Mouse (Mus musculus): ENCODE measurements at regions not wholly inside any gene's neighbourhood (a gene's known extent, or its start where the extent isn't known, plus 50 kb on each side); places are given as distances from the start of the nearest gene placed in this dataset.

GRCm38 (mm10) chr5:77826063-77826462 lies 418.2 kb upstream of the Igfbp7 start:
- H3K4me3 ChIP-seq (ENCODE audit: low read depth, low read length): no peak overlapping the region
- no peak for TF ChIP-seq CTCF (IDR thresholded peaks at IDR 0.05; ENCODE audit: low read depth)
- no peak overlapping the region for H3K27ac ChIP-seq (ENCODE audit: low read depth, low read length)
- 83% methylated on average over 4 of the region's 4 CpGs for WGBS
- H3K36me3 ChIP-seq (ENCODE audit: insufficient read depth): no peaks in the 10 kb centered on the region
- no peak overlapping the region for H3K4me2 ChIP-seq (ENCODE audit: low read depth)
- no peaks in the 10 kb centered on the region for H3K9me3 ChIP-seq (ENCODE audit: low read length)
- no peaks in the 10 kb centered on the region for H3K4me1 ChIP-seq (ENCODE audit: insufficient read depth)
- no peak for DNase-seq
- H3K27me3 ChIP-seq (ENCODE audit: insufficient read depth, low read length): no peaks in the 10 kb centered on the region
- H3K9ac ChIP-seq: no peak overlapping the region
- ATAC-seq: no peak

- H3K9ac ChIP-seq: no peak overlapping the region
- no peak overlapping the region for H3K4me3 ChIP-seq (ENCODE audit: low read depth, low read length)
- H3K4me2 ChIP-seq (ENCODE audit: low read depth): no peak overlapping the region
- ATAC-seq: no peak
- no peak overlapping the region for H3K27ac ChIP-seq (ENCODE audit: low read depth, low read length)
- H3K27me3 ChIP-seq (ENCODE audit: insufficient read depth, low read length): no peaks in the 10 kb centered on the region
- TF ChIP-seq CTCF (IDR thresholded peaks at IDR 0.05; ENCODE audit: low read depth): no peak
- H3K36me3 ChIP-seq (ENCODE audit: insufficient read depth): no peaks in the 10 kb centered on the region
- 36% methylated on average over 7 of the region's 7 CpGs for WGBS
- no peak for DNase-seq
- H3K9me3 ChIP-seq (ENCODE audit: low read length): no peaks in the 10 kb centered on the region
- no peaks in the 10 kb centered on the region for H3K4me1 ChIP-seq (ENCODE audit: insufficient read depth)
Measured at GRCm38 (mm10) chr5:77816759-77817280, 409.0 kb upstream of the Igfbp7 start.

GRCm38 (mm10) chr5:77809844-77810243 lies 402.0 kb upstream of the Igfbp7 start:
- no peak for TF ChIP-seq CTCF (IDR thresholded peaks at IDR 0.05; ENCODE audit: low read depth)
- Histone ChIP-seq H3K4me2 (ENCODE audit: low read depth) (no peak overlapping the region), H3K9me3 (ENCODE audit: low read length) (no peaks in the 10 kb centered on the region), H3K9ac (no peak overlapping the region), H3K4me1 (ENCODE audit: insufficient read depth) (no peaks in the 10 kb centered on the region), H3K36me3 (ENCODE audit: insufficient read depth) (no peaks in the 10 kb centered on the region), H3K27me3 (ENCODE audit: insufficient read depth, low read length) (no peaks in the 10 kb centered on the region), H3K4me3 (ENCODE audit: low read depth, low read length) (no peak overlapping the region), H3K27ac (ENCODE audit: low read depth, low read length) (no peak overlapping the region)
- WGBS: 80% methylated on average over 6 of the region's 6 CpGs
- no peak for DNase-seq
- ATAC-seq: no peak

GRCm38 (mm10) chr5:77807726-77808125 lies 399.9 kb upstream of the Igfbp7 start:
- Histone ChIP-seq H3K4me1 (ENCODE audit: insufficient read depth) (0 out of 2 replicates have a peak, but pooled peaks cover 3% of the 10 kb centered on the region), H3K4me2 (ENCODE audit: low read depth) (no peak overlapping the region), H3K9ac (no peak overlapping the region), H3K36me3 (ENCODE audit: insufficient read depth) (no peaks in the 10 kb centered on the region), H3K27ac (ENCODE audit: low read depth, low read length) (no peak overlapping the region), H3K27me3 (ENCODE audit: insufficient read depth, low read length) (no peaks in the 10 kb centered on the region), H3K9me3 (ENCODE audit: low read length) (no peaks in the 10 kb centered on the region), H3K4me3 (ENCODE audit: low read depth, low read length) (no peak overlapping the region)
- peak; percentile 92 for DNase-seq
- 24% methylated on average over 3 of the region's 3 CpGs for WGBS
- peak; percentile 94 for TF ChIP-seq CTCF (IDR thresholded peaks at IDR 0.05; ENCODE audit: low read depth)
- ATAC-seq: peak; percentile 40

GRCm38 (mm10) chr5:77806334-77807157 lies 398.7 kb upstream of the Igfbp7 start:
- H3K4me2 ChIP-seq (ENCODE audit: low read depth): no peak overlapping the region
- H3K4me3 ChIP-seq (ENCODE audit: low read depth, low read length): no peak overlapping the region
- H3K27ac ChIP-seq (ENCODE audit: low read depth, low read length): peak overlapping the region; percentile 30; the same call in 1 of the 2 replicates
- H3K36me3 ChIP-seq (ENCODE audit: insufficient read depth): no peaks in the 10 kb centered on the region
- WGBS: 7% methylated on average over 9 of the region's 9 CpGs
- H3K9me3 ChIP-seq (ENCODE audit: low read length): no peaks in the 10 kb centered on the region
- H3K27me3 ChIP-seq (ENCODE audit: insufficient read depth, low read length): no peaks in the 10 kb centered on the region; the same call in 1 of the 2 replicates
- TF ChIP-seq CTCF (IDR thresholded peaks at IDR 0.05; ENCODE audit: low read depth): no peak
- no peak overlapping the region for H3K9ac ChIP-seq
- 0 out of 2 replicates have a peak, but pooled peaks cover 3% of the 10 kb centered on the region for H3K4me1 ChIP-seq (ENCODE audit: insufficient read depth)
- ATAC-seq (peak; percentile 68), DNase-seq (peak; percentile 66)

- WGBS: 35% methylated on average over 6 of the region's 6 CpGs
- H3K27me3 ChIP-seq (ENCODE audit: insufficient read depth, low read length): no peaks in the 10 kb centered on the region; the same call in 1 of the 2 replicates
- H3K4me3 ChIP-seq (ENCODE audit: low read depth, low read length): no peak overlapping the region
- H3K9ac ChIP-seq: no peak overlapping the region
- 0 out of 2 replicates have a peak, but pooled peaks cover 3% of the 10 kb centered on the region for H3K4me1 ChIP-seq (ENCODE audit: insufficient read depth)
- H3K9me3 ChIP-seq (ENCODE audit: low read length): no peaks in the 10 kb centered on the region
- H3K4me2 ChIP-seq (ENCODE audit: low read depth): no peak overlapping the region
- H3K36me3 ChIP-seq (ENCODE audit: insufficient read depth): no peaks in the 10 kb centered on the region
- ATAC-seq (peak; percentile 53), DNase-seq (peak; percentile 70)
- peak overlapping the region; percentile 30; the same call in 1 of the 2 replicates for H3K27ac ChIP-seq (ENCODE audit: low read depth, low read length)
- peak; percentile 6; the same call in 1 of the 2 replicates for TF ChIP-seq CTCF (IDR thresholded peaks at IDR 0.05; ENCODE audit: low read depth)
Measured at GRCm38 (mm10) chr5:77805796-77806195, 398.0 kb upstream of the Igfbp7 start.

- H3K4me1 ChIP-seq (ENCODE audit: insufficient read depth): 0 out of 2 replicates have a peak, but pooled peaks cover 3% of the 10 kb centered on the region
- no peaks in the 10 kb centered on the region for H3K36me3 ChIP-seq (ENCODE audit: insufficient read depth)
- WGBS: 52% methylated on average over 1 of the region's 1 CpGs
- DNase-seq: peak; percentile 51
- H3K9me3 ChIP-seq (ENCODE audit: low read length): no peaks in the 10 kb centered on the region
- H3K27me3 ChIP-seq (ENCODE audit: insufficient read depth, low read length): no peaks in the 10 kb centered on the region; the same call in 1 of the 2 replicates
- TF ChIP-seq CTCF (IDR thresholded peaks at IDR 0.05; ENCODE audit: low read depth): no peak
- peak; percentile 25 for ATAC-seq
- no peak overlapping the region for H3K4me3 ChIP-seq (ENCODE audit: low read depth, low read length)
- H3K27ac ChIP-seq (ENCODE audit: low read depth, low read length): no peak overlapping the region
- no peak overlapping the region for H3K4me2 ChIP-seq (ENCODE audit: low read depth)
- H3K9ac ChIP-seq: no peak overlapping the region
Measured at GRCm38 (mm10) chr5:77805303-77805702, 397.5 kb upstream of the Igfbp7 start.

All from forebrain, postnatal 0 days (tissue).